Mouse (Mus musculus): Measurements from ENCODE around the gene Kbtbd2. TPM values are rescaled to one million over a fixed set of nuclear protein-coding genes. Genes with fewer than 3 reads are reported as not detected.

Kbtbd2 gene
- 9.3 and 10.8 TPM in 2 replicates for polyA plus RNA-seq (2015; fragmentation: Nextera tagmentation; extraction: Ambion mirVana)

DNA sequence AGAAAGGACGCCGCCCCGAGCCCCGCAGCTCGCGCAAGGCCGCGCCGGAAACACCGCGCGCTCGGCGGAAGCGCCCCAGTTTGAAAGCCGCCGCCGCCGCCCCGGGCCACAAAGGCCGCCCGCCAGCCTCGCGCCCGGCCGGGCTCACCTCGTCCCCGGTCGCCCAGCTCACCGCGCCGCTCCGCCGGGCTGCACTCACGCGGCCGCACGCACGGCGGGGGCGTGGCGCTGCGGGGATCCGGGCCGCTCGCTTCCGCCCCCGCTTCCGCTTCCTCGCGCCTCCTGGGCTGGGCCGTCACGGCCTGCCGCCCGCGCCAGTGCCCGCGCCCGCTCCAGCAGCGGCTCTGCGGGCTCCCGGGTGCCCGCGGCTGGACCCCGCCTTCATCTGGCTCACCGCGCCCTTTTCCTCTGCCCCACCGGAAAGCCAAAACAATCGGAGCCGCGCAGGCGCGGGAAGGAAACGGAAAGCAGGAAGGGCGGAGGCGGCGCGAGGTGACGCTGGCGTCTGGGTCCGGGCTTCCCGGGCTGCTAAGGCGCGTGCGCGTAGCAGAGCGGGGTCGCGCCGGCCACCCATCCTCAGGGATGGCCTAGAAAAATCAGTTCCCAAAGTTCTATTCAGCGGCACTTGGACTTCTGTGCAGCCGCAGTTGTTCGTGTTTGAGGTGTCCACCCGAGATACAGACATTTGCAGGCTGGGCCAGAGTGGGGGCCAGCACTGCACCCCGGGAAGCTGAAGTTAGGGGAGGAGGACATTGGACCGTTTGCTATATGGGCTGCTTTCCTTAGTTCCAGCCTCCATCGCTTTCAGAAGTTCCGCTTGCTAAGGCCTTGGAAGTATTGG is at the start of gene Kbtbd2:
Gene Kbtbd2, minus strand, starts transcription at position 503 of the 841 bp plus-strand sequence.
- no peak for TF ChIP-seq EP300 (optimal IDR thresholded peaks at IDR 0.05)
- TF ChIP-seq CTCF (IDR thresholded peaks at IDR 0.05; ENCODE audit: low read depth) = no peak
- H3K4me3 ChIP-seq (ENCODE audit: low read depth, low read length) = peak within 1 kb of the TSS; percentile 93
- 0 out of 2 replicates have a peak, but pooled peaks cover 4% of the 10 kb centered on the region for H3K4me1 ChIP-seq (replicated peaks; ENCODE audit: control insufficient read depth, insufficient read depth)

DNA sequence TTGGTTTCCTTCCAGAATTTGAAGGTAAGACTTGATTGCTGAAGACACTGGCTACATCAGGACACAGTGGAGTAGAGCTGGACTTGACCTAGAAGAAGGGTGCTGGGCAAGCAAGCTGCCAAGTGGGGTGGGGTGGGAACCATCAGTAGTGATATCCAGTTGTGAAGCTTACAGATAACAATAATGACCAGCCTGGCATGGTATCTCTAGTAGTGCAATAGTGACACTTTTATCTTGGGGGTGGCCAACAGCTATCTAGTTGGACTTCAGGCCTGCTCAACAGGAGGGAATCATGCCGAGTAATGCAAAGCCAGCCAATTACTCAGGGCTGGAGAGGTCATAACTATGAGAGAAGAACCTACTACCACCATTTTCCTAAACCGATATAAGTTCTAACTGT is 46.8 kb upstream of the Kbtbd2 start:
- Histone ChIP-seq H3K4me1 (replicated peaks; ENCODE audit: control insufficient read depth, insufficient read depth) (no peaks in the 10 kb centered on the region), H3K4me2 (replicated peaks; ENCODE audit: low read depth) (no peak overlapping the region), H3K4me3 (ENCODE audit: low read depth, low read length) (no peak overlapping the region), H3K9ac (ENCODE audit: low read length) (no peak overlapping the region), H3K27ac (replicated peaks) (no peak overlapping the region), H3K27me3 (ENCODE audit: control insufficient read depth, insufficient read depth, low read length) (no peaks in the 10 kb centered on the region), H3K9me3 (ENCODE audit: control insufficient read depth, low read length) (no peaks in the 10 kb centered on the region), H3K36me3 (ENCODE audit: control insufficient read depth, insufficient read depth, low read length) (no peaks in the 10 kb centered on the region; the same call in 1 of the 2 replicates)
- no peak for TF ChIP-seq EP300 (optimal IDR thresholded peaks at IDR 0.05)
- ATAC-seq (ENCODE audit: low FRiP score, low TSS enrichment) (no peak), DNase-seq (ENCODE audit: low spot score) (no peak)
- WGBS = 97% methylated on average over 2 of the region's 2 CpGs

More for the DNA sequence above, at the start of gene Kbtbd2:
- no peaks in the 10 kb centered on the region for H3K9me3 ChIP-seq (ENCODE audit: control insufficient read depth, low read length)
- ATAC-seq (ENCODE audit: low FRiP score, low TSS enrichment) (peak; percentile 95), DNase-seq (ENCODE audit: low spot score) (peak; percentile 95)
- no peaks in the 10 kb centered on the region; the same call in 1 of the 2 replicates for H3K36me3 ChIP-seq (ENCODE audit: control insufficient read depth, insufficient read depth, low read length)
- peak within 1 kb of the TSS; percentile 100 for H3K27ac ChIP-seq (replicated peaks)
- H3K27me3 ChIP-seq (ENCODE audit: control insufficient read depth, insufficient read depth, low read length) = no peaks in the 10 kb centered on the region
- peak within 1 kb of the TSS; percentile 96 for H3K9ac ChIP-seq (ENCODE audit: low read length)
- under 1% methylated on average over 58 of the region's 98 CpGs for WGBS
- H3K4me2 ChIP-seq (replicated peaks; ENCODE audit: low read depth) = peak within 1 kb of the TSS; percentile 77

- no peaks in the 10 kb centered on the region; the same call in 1 of the 2 replicates for H3K36me3 ChIP-seq (ENCODE audit: control insufficient read depth, insufficient read depth, low read length)
- H3K4me2 ChIP-seq (replicated peaks; ENCODE audit: low read depth) = no peak overlapping the region
- no peak overlapping the region for H3K4me3 ChIP-seq (ENCODE audit: low read depth, low read length)
- no peaks in the 10 kb centered on the region for H3K4me1 ChIP-seq (replicated peaks; ENCODE audit: control insufficient read depth, insufficient read depth)
- 88% methylated on average over 3 of the region's 3 CpGs for WGBS
- TF ChIP-seq CTCF (IDR thresholded peaks at IDR 0.05; ENCODE audit: low read depth) (no peak), EP300 (optimal IDR thresholded peaks at IDR 0.05) (no peak)
- no peak for ATAC-seq (ENCODE audit: low FRiP score, low TSS enrichment)
- H3K9ac ChIP-seq (ENCODE audit: low read length) = no peak overlapping the region
- no peak for DNase-seq (ENCODE audit: low spot score)
- H3K27ac ChIP-seq (replicated peaks) = no peak overlapping the region
- H3K9me3 ChIP-seq (ENCODE audit: control insufficient read depth, low read length) = no peaks in the 10 kb centered on the region
- no peaks in the 10 kb centered on the region for H3K27me3 ChIP-seq (ENCODE audit: control insufficient read depth, insufficient read depth, low read length)
Observed at GRCm38 (mm10) chr6:56843229-56843628, 45.6 kb upstream of the Kbtbd2 start.

DNA sequence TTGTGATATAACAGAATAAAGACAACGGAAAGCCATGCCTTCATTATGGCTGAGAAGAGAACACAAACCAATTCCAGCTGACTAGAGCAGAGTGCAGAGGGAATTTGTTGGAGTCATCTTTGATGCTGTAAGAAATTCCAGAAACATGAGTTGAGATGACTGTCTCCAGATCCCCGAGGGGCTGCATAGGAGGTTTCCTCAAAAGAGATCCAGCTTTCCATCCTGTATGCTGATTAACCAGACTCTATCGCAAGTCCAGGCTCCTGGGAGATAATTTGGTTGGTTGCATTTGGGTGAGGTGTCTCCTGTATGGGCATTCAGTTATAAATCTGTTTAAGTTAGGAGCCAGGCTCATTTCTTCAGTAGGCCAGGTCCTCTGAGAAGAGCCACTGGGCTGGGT is 40.0 kb upstream of the Kbtbd2 start:
- 90% methylated on average over 3 of the region's 3 CpGs for WGBS
- Histone ChIP-seq H3K9ac (ENCODE audit: low read length) (no peak overlapping the region), H3K27me3 (ENCODE audit: control insufficient read depth, insufficient read depth, low read length) (no peaks in the 10 kb centered on the region), H3K4me3 (ENCODE audit: low read depth, low read length) (no peak overlapping the region), H3K4me2 (replicated peaks; ENCODE audit: low read depth) (no peak overlapping the region), H3K4me1 (replicated peaks; ENCODE audit: control insufficient read depth, insufficient read depth) (0 out of 2 replicates have a peak, but pooled peaks cover 2% of the 10 kb centered on the region), H3K27ac (replicated peaks) (no peak overlapping the region), H3K9me3 (ENCODE audit: control insufficient read depth, low read length) (no peaks in the 10 kb centered on the region), H3K36me3 (ENCODE audit: control insufficient read depth, insufficient read depth, low read length) (0 out of 2 replicates have a peak, but pooled peaks cover 3% of the 10 kb centered on the region)
- no peak for TF ChIP-seq CTCF (IDR thresholded peaks at IDR 0.05; ENCODE audit: low read depth)
- no peak for TF ChIP-seq EP300 (optimal IDR thresholded peaks at IDR 0.05)
- no peak for DNase-seq (ENCODE audit: low spot score)
- no peak for ATAC-seq (ENCODE audit: low FRiP score, low TSS enrichment)

DNA sequence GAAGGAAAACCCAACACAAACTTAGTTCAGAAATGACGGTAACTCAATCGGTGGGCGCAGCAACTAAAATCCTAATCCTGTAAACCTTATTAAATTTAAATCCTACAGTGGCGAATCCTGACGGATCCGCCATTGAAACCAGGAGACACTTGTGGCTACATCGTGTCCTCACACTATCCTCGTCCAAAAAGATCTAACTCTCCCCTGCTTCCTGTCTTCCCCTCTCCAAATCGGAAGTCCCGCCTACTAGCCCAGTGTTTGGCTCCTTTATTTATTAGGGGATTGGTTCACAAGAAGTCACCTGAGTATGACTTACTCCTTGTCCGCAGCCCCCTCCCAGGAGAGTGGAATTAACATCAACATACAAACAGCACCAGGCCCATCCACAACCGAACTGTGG is 39.6 kb upstream of the Kbtbd2 start:
- Histone ChIP-seq H3K9ac (ENCODE audit: low read length) (no peak overlapping the region), H3K9me3 (ENCODE audit: control insufficient read depth, low read length) (no peaks in the 10 kb centered on the region), H3K4me3 (ENCODE audit: low read depth, low read length) (no peak overlapping the region), H3K4me1 (replicated peaks; ENCODE audit: control insufficient read depth, insufficient read depth) (0 out of 2 replicates have a peak, but pooled peaks cover 2% of the 10 kb centered on the region), H3K27me3 (ENCODE audit: control insufficient read depth, insufficient read depth, low read length) (no peaks in the 10 kb centered on the region), H3K4me2 (replicated peaks; ENCODE audit: low read depth) (no peak overlapping the region), H3K27ac (replicated peaks) (no peak overlapping the region), H3K36me3 (ENCODE audit: control insufficient read depth, insufficient read depth, low read length) (0 out of 2 replicates have a peak, but pooled peaks cover 3% of the 10 kb centered on the region)
- TF ChIP-seq EP300 (optimal IDR thresholded peaks at IDR 0.05) (no peak), CTCF (IDR thresholded peaks at IDR 0.05; ENCODE audit: low read depth) (no peak)
- DNase-seq (ENCODE audit: low spot score) (no peak), ATAC-seq (ENCODE audit: low FRiP score, low TSS enrichment) (no peak)
- 93% methylated on average over 12 of the region's 12 CpGs for WGBS

GRCm38 (mm10) chr6:56835532-56835931 is 37.9 kb upstream of the Kbtbd2 start:
- H3K9ac ChIP-seq (ENCODE audit: low read length) = no peak overlapping the region
- no peak overlapping the region for H3K27ac ChIP-seq (replicated peaks)
- H3K36me3 ChIP-seq (ENCODE audit: control insufficient read depth, insufficient read depth, low read length) = 0 out of 2 replicates have a peak, but pooled peaks cover 3% of the 10 kb centered on the region
- DNase-seq (ENCODE audit: low spot score) (no peak), ATAC-seq (ENCODE audit: low FRiP score, low TSS enrichment) (no peak)
- TF ChIP-seq CTCF (IDR thresholded peaks at IDR 0.05; ENCODE audit: low read depth) (peak; percentile 47; the same call in 1 of the 2 replicates), EP300 (optimal IDR thresholded peaks at IDR 0.05) (no peak)
- no peak overlapping the region for H3K4me3 ChIP-seq (ENCODE audit: low read depth, low read length)
- no peak overlapping the region for H3K4me2 ChIP-seq (replicated peaks; ENCODE audit: low read depth)
- H3K4me1 ChIP-seq (replicated peaks; ENCODE audit: control insufficient read depth, insufficient read depth) = 0 out of 2 replicates have a peak, but pooled peaks cover 2% of the 10 kb centered on the region
- 87% methylated on average over 10 of the region's 10 CpGs for WGBS
- H3K27me3 ChIP-seq (ENCODE audit: control insufficient read depth, insufficient read depth, low read length) = no peaks in the 10 kb centered on the region
- H3K9me3 ChIP-seq (ENCODE audit: control insufficient read depth, low read length) = no peaks in the 10 kb centered on the region

Data from stomach, postnatal 0 days (tissue).